Mouse (Mus musculus): Measurements from ENCODE around the gene H60c.

GRCm38 (mm10) chr10:3307752-3308151 is 40.2 kb upstream of the H60c start:
- TF ChIP-seq CTCF (IDR thresholded peaks at IDR 0.05; ENCODE audit: low read depth, low read length) (no peak), POLR2A (IDR thresholded peaks at IDR 0.05; ENCODE audit: insufficient read depth, low read length) (no peak)
